Mouse (Mus musculus): ENCODE measurements around the gene Tmem145. TPM values are rescaled to one million over a fixed set of nuclear protein-coding genes. Genes with fewer than 3 reads are reported as not detected.

Gene Tmem145
- total RNA-seq, 1 experiment from 2014 or later: not detected

- no peak for ATAC-seq (replicated peaks in 1 of 2; ENCODE audit: insufficient read depth in 1 of 2, low FRiP score in 2 of 2, low TSS enrichment in 1 of 2, low read depth in 1 of 2, poor library complexity in 2 of 2, severe bottlenecking in 2 of 2)
Measured at GRCm38 (mm10) chr7:25341000-25341784, 35.3 kb downstream of the Tmem145 start.

- ATAC-seq (replicated peaks in 1 of 2; ENCODE audit: insufficient read depth in 1 of 2, low FRiP score in 2 of 2, low TSS enrichment in 1 of 2, low read depth in 1 of 2, poor library complexity in 2 of 2, severe bottlenecking in 2 of 2): no peak
Measured at GRCm38 (mm10) chr7:25348861-25349260, 43.0 kb downstream of the Tmem145 start.

- ATAC-seq (replicated peaks in 1 of 2; ENCODE audit: insufficient read depth in 1 of 2, low FRiP score in 2 of 2, low TSS enrichment in 1 of 2, low read depth in 1 of 2, poor library complexity in 2 of 2, severe bottlenecking in 2 of 2): no peak
Measured at GRCm38 (mm10) chr7:25358721-25359206, 52.9 kb downstream of the Tmem145 start.

DNA sequence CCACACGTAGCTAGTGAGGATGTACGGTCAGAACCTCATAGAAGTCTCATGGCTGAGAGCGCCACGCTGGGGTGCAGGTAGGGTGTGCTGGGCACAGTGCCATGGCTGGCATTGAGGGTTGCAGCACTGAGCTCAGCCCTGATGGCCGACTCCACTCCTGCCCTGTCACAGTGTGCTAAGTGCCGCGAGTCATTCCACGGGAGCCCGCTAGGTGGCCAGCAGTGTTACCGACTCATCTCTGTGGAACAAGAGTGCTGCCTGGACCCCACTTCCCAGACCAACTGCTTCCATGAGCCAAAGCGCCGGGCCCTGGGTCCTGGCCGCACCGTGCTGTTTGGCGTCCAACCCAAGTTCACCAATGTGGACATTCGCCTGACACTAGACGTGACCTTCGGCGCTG is 57.2 kb downstream of the Tmem145 start:
- ATAC-seq (replicated peaks in 1 of 2; ENCODE audit: insufficient read depth in 1 of 2, low FRiP score in 2 of 2, low TSS enrichment in 1 of 2, low read depth in 1 of 2, poor library complexity in 2 of 2, severe bottlenecking in 2 of 2): no peak

DNA sequence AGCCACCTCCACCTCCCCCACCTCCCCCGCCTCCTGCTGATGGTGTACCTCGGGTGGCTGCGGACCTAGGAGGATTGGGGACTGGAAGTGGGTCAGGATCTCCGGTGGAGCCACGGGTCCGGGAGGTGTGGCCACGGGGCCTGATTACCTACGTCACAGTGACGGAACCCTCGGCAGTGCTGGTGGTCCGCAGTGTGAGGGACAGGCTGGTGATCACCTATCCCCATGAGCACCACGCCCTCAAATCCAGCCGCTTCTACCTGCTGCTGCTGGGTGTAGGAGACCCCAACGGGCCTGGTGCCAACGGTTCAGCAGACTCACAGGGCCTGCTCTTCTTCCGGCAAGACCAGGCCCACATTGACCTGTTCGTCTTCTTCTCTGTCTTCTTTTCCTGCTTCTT is 57.7 kb downstream of the Tmem145 start:
- no peak for ATAC-seq (replicated peaks in 1 of 2; ENCODE audit: insufficient read depth in 1 of 2, low FRiP score in 2 of 2, low TSS enrichment in 1 of 2, low read depth in 1 of 2, poor library complexity in 2 of 2, severe bottlenecking in 2 of 2)

Other genes with a start within 250 kb of the Tmem145 start
- 11.4 and 36.2 TPM in 2 replicates for gene Grik5, start 233.8 kb upstream of the Tmem145 start, total RNA-seq (2017)
- 6.3 and 6.6 TPM in 2 replicates for gene Zfp574, start 233.5 kb upstream of the Tmem145 start, total RNA-seq (2017)
- 3.5 and 7.6 TPM in 2 replicates for gene Pou2f2, start 126.4 kb upstream of the Tmem145 start, total RNA-seq (2017)
- 24.3 and 24.9 TPM in 2 replicates for gene Dedd2, start 85.5 kb upstream of the Tmem145 start, total RNA-seq (2017)
- gene Zfp526, start 84.7 kb upstream of the Tmem145 start, total RNA-seq (2017): 5.3 and 8.0 TPM in 2 replicates
- gene Gsk3a, start 68.3 kb upstream of the Tmem145 start, total RNA-seq (2017): 47.0 and 66.5 TPM in 2 replicates
- 14.1 and 17.3 TPM in 2 replicates for gene Erf, start 55.3 kb upstream of the Tmem145 start, total RNA-seq (2017)
- gene Cic, start 38.4 kb upstream of the Tmem145 start, total RNA-seq (2017): 39.1 and 39.4 TPM in 2 replicates
- 20.8 and 37.0 TPM in 2 replicates for gene Pafah1b3, start 8.1 kb upstream of the Tmem145 start, total RNA-seq (2017)
- not detected in 2 replicates for gene Prr19, start 4.7 kb upstream of the Tmem145 start, total RNA-seq (2017)
- gene Megf8, start 11.1 kb downstream of the Tmem145 start, total RNA-seq (2017): 4.8 and 5.3 TPM in 2 replicates
- not detected in 2 replicates for gene Cnfn, start 63.6 kb downstream of the Tmem145 start, total RNA-seq (2017)
- gene Lipe, start 92.6 kb downstream of the Tmem145 start, total RNA-seq (2017): 13.6 and 18.7 TPM in 2 replicates
- gene Cxcl17, start 106.8 kb downstream of the Tmem145 start, total RNA-seq (2017): not detected in 2 replicates
- gene Ceacam1, start 171.5 kb downstream of the Tmem145 start, total RNA-seq (2017): 9.5 and 22.0 TPM in 2 replicates
- not detected in 2 replicates for gene Ceacam2, start 233.8 kb downstream of the Tmem145 start, total RNA-seq (2017)

Measured in hematopoietic stem cell, adult 5-6 weeks (primary cell).